Mouse (Mus musculus) urinary bladder, postnatal 25 days (tissue): ENCODE results near the gene Kif19a.
A peak's percentile ranks its signal among the peaks of the same experiment; 100 is the strongest.

Experiments
- DNase-seq: peaks from one replicate; pipeline ENCODE4 v3.0.0; 2022; ENCODE audit warnings: low spot score

Kif19a gene

GRCm38 (mm10) chr11:114807686-114808427 lies 42.7 kb downstream of the Kif19a start:
- DNase-seq: no peak

- DNase-seq: no peak
Measured at GRCm38 (mm10) chr11:114809371-114809770, 44.2 kb downstream of the Kif19a start.

GRCm38 (mm10) chr11:114810344-114810743 lies 45.2 kb downstream of the Kif19a start:
- no peak for DNase-seq

- peak; percentile 98 for DNase-seq
Measured at GRCm38 (mm10) chr11:114812731-114813240, 47.6 kb downstream of the Kif19a start.

GRCm38 (mm10) chr11:114814873-114815592 lies 49.8 kb downstream of the Kif19a start:
- DNase-seq: no peak

GRCm38 (mm10) chr11:114816934-114817333 lies 51.7 kb downstream of the Kif19a start:
- DNase-seq: no peak

GRCm38 (mm10) chr11:114818185-114818584 lies 53.0 kb downstream of the Kif19a start:
- DNase-seq: no peak

- no peak for DNase-seq
Measured at GRCm38 (mm10) chr11:114819110-114819509, 53.9 kb downstream of the Kif19a start.

GRCm38 (mm10) chr11:114820444-114820843 lies 55.3 kb downstream of the Kif19a start:
- DNase-seq: no peak

- no peak for DNase-seq
Measured at GRCm38 (mm10) chr11:114821325-114821724, 56.1 kb downstream of the Kif19a start.

- DNase-seq: no peak
Measured at GRCm38 (mm10) chr11:114822727-114823126, 57.5 kb downstream of the Kif19a start.

GRCm38 (mm10) chr11:114823199-114823725 lies 58.1 kb downstream of the Kif19a start:
- no peak for DNase-seq

- no peak for DNase-seq
Measured at GRCm38 (mm10) chr11:114826686-114827085, 61.5 kb downstream of the Kif19a start.

- DNase-seq: peak; percentile 53
Measured at GRCm38 (mm10) chr11:114829499-114830432, 64.6 kb downstream of the Kif19a start.

GRCm38 (mm10) chr11:114830433-114830773 lies 65.2 kb downstream of the Kif19a start:
- no peak for DNase-seq

GRCm38 (mm10) chr11:114833166-114833565 lies 68.0 kb downstream of the Kif19a start:
- DNase-seq: no peak
